Mouse (Mus musculus) ZHBTc4 (cell line): Measurements from ENCODE around the gene Rpl27.
"Not testable (repeated sequence)": the region's sequence is repeated elsewhere in the genome, so short reads cannot be mapped to it uniquely, and the experiment has no call there.

Experiments used
- DNase-seq: peaks from one replicate; pipeline ENCODE4 v3.0.0-alpha.2; 2011; ENCODE audit warnings: low read depth, low spot score

Rpl27 gene

DNA sequence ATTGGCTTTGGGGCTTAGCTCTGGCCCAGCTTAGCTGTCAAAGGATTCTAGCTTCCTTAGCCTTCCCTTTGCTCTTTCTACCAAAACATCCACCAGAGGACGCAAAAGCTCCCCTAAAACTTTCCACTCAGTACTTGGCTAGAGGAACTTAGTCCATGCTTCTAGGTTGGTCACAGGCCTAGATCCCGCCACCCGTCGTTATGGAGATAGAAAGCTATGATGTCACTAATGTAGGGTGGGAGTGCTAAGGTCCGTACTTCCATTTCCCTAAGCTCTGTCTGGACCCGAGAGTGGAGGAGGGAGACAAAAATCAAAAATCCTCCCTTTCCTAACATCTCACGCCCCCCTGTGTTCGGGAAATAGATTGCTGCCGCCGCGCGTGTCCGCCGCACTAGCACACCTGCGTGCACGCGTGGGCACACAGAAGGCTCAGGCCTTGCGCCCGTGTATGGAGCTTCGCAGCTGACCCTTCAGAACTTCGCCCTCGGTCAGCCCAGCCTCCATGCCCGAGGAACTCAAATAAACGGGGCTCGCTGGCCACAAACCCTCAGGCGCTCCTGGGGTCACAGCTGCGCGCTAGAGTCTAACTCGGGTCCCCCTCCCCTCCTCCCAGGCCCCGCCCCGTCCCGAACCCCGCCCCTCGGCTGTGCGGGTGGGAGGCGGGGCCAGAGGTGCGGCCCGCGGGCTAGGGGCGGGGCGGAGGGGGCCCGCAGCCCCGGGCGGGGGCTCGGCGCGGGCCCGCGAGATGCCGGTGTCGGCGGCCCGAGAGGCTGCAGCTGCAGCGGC is 25.6 kb downstream of the Rpl27 start:
- DNase-seq: peak; percentile 86

DNA sequence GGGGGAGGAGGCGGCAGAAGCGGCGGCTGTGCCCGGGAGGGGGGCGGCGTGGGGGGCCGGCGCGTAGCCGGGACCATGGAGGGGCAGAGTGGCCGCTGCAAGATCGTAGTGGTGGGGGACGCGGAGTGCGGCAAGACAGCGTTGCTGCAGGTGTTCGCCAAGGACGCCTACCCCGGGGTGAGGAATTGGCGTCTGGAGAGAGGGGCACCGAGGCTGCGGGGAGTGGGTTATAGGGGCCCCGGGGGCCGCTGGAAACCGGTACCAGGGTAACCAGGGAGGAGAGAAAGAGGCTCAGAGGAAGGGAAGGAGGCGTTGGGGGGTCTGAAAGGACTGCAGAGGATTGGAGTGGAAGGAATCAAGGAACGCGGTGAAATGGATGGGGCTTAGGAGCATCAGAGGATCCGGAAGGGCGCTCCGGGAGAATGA is 26.2 kb downstream of the Rpl27 start:
- DNase-seq: no peak

DNA sequence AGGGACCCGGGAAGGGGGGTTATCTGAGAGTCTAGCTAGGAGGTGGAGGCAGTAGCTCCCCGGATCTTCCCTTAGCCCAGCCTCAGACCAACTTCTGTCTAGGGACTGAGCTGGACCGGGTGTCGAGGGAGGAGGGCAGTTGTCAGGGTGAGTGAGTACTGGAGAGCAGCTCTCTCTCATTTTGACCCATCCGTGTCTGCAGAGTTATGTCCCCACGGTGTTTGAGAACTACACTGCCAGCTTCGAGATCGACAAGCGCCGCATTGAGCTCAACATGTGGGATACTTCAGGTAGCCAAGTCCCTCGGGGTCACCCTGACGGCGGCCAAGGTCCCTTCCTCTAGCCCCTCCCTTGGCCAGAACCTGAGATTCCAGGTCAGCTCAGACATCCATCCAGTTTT is 26.6 kb downstream of the Rpl27 start:
- DNase-seq: no peak

DNA sequence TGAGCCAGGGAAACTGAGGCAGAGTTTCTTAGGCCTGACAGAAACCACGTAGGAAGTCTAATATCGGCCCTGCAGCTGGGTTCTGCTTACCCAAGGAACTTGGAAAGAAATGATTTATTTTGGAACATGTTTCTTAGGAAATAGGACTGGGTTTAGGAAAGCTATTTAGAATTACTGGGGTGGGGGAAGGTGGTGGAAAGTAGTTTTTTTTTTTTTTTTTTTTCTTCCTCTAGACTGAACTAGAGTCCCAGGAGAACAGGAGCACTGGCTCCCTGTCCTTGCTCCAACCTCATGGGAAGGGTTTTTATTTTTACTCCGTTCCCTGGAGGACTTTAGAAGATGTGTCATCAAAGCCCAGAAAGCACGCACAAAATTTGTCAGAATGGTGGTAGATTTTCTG is 27.1 kb downstream of the Rpl27 start:
- no peak for DNase-seq

DNA sequence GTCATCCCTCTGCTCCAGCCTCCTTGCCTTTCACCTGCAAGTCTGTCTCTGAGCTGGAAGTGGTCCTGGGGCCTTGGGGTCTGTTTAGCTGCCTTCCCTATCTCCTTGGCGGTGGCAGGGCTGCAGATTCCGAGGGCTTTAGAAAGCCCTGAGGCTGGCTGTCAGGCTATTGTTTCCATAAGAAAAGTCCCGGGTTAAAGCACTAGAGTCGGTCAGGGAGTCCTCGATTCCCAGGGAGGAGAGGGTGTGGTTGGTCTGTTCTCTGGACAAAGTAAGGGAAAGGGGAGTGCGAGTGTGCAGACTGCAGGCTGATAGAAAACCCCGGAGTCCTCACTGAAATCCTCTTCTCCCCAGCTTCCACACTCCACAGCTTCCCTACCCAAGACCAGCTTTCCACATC is 28.1 kb downstream of the Rpl27 start:
- DNase-seq: peak; percentile 71

DNA sequence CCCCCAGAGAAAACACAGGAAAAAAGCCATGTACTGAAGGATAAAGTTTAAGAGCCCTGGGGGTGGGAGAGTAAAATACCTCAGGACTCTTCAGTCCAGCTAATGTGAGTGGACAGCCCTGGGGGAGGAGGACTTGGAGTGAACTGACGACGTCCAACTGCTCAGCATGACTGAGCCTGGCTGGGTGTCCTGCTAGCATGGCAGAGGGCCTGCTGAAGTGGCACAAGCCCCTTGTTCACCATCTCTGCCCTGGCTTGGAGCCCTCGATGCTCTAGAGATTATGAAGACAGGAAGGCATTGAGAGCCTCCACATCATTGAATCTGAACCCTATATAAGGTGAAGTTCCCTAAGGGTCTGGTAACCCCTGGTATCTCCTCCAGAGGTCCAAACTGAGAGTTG is 29.8 kb downstream of the Rpl27 start:
- no peak for DNase-seq

DNA sequence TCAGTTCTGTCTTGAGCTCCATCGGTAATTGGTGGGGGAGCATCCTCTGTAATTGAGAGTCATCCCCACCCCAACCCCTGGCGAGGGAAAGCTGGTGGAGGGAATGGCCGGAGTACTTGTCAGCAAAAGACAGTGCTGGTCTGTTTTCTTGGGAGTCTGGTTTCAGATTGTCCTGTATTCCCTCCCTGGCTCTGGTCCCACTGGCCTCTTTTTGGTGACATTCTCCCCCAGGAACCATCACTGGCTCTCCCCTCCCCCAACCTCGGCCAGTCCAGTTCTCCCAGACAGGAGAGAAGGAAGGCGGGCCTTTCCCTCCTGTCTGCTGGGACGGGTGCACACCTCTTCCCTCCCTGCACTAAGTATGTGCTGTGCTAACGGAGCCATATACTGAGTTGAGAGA is 30.2 kb downstream of the Rpl27 start:
- no peak for DNase-seq

DNA sequence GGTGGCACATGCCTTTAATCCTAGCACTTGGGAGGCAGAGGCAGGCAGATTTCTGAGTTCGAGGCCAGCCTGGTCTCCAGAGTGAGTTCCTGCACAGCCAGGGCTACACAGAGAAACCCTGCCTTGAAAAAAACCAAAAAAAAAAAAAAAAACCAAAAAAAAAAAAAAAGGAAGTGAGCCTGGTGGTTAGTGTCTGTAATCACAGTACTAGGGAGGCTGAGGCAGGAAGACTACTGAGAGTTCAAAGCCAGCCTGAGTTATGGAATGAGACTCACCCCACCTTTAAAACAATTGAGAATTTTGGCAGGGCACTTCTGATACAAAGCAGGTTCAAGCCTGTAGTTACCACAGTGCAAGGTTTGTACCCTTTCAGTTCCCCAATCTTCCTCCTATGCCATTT is 31.6 kb downstream of the Rpl27 start:
- DNase-seq: not testable (repeated sequence)

DNA sequence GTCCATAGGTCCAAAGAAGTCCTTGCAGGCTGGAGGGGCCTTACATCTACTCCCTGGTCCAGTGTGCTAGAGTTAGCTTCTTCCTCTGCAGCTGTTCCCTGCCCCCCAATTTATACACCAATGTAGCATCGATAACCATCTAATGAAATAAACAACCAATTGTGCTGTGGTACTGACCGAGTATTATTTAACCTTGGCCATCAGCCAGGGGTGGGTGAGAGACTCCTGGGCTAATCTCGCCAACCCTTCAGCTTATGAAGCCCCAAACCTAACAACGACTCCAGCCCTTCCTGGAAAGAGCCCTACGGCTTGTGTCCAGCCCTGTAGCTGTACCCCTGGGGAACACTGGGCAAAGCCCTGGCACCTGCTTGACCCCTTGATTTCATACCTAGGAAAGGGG is 32.2 kb downstream of the Rpl27 start:
- DNase-seq: no peak

DNA sequence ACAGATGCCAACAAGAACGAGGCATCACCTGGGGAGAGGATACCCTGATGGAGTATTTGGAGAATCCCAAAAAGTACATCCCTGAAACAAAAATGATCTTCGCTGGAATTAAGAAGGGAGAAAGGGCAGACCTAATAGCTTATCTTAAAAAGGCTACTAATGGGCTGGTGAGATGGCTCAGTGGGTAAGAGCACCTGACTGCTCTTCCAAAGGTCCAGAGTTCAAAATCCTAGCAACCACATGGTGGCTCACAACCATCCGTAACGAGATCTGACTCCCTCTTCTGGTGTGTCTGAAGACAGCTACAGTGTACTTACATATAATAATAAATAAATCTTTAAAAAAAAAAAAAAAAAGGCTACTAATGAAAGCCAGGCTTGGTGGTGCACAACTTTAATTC is 34.3 kb downstream of the Rpl27 start:
- DNase-seq: not testable (repeated sequence)

DNA sequence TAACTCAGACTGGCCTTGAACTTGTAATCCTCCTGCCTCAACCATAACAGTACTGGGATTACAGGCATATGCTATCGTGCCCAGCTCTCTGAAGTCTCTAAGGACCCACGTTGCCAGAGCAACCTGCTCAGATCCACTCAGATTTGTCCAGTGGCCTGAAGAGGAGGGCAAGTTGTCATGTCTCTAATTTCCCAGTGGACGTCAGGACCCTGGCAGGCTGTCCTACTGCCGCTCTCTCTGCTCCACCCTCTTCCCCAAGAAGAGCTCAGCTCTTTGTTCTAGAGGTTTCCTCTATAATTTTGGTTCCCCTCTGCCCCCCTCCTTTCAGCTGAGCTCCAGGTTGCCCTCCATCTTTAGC is 35.1 kb downstream of the Rpl27 start:
- DNase-seq: no peak

DNA sequence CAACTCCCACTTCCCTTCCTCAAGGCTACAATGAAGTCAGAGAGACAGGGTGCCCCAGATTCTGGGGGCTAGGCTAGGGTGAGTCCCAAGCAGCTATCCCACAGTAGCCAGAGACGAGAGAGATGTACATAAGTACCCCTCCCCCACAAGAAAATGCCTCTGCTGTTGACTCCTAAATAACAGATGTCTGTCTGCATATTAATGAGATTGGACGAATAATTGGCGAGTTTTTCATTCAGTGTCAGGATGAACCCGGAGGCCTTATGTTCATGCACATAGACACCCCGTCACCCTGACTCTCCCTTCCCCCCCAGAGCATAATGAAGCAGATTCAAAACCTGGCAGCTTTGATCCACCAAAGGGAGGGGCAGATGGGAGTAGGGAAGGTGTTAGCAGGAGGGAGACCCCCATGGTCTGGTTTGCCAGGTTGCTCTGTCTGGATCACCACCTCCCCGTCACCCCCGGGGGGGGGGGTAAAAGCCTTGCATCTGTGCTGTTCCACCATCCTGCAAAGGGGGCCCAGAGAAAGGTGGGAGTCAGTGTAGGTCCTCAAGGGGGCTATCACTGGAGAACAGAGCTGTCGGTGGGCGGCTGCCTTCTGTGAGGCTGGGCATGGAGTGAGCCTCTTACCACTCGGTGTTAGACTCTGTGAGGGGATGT is 35.6 kb downstream of the Rpl27 start:
- no peak for DNase-seq

DNA sequence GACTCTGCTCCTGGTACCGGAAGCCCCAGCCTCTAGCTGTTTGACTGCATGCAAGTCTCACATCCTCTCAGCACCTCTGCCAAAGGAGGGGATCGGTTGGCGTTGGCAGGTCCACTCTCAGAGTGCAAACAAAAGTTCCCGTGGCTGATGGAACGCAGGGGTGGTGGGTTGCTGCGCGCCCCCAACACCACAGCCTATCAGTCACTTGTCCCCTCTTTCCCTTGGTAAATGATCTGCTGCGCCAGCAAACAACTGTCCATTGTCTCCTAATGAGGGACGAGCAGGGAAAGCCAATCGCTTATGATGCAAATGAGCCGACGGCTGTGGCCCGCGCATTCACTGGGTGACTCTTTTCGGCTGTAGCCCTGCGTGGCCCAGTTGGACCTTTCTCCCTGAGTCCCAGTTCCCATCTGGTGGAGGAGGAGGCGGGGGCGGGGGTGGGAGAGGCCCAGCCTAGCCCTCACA is 37.1 kb downstream of the Rpl27 start:
- peak; percentile 79 for DNase-seq

DNA sequence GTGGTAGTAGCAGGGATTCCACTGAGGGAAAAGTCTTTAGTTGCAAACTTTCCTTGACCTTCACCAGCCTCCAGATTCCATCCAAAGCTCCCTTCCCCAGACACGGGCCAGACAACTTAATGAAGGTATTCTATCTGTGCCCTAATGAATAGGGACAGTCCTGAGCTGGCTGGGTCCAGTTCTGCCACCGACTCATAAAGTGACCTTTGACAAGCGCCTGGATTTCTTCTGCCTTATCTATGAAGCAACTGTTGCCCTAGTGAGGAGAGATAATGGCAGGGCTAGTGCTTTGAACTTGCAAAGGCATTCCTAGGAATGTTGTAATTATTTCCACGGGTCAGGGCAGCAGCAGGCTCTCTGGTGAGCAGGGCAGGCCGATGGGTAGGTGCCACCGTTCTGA is 38.8 kb downstream of the Rpl27 start:
- DNase-seq: no peak

DNA sequence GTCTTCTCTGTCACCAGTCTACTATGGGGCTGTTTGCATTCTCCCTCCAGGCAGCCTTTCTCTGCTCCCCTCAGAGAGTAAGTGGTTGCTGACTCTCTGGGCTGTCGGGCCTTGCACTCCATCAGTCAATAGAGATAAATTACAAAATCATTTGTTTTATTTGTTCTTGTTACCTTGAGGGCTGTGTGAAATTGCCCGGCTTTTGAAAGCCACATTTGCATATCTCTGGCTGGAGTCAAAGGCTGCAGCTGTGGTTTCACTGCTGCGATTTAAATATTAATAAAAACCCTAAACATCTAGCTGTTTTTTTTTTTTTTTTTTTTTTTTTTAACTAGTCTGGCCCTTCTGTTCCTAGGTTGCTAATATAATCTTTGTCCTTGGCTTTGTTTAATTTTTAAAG is 41.7 kb downstream of the Rpl27 start:
- no peak for DNase-seq

DNA sequence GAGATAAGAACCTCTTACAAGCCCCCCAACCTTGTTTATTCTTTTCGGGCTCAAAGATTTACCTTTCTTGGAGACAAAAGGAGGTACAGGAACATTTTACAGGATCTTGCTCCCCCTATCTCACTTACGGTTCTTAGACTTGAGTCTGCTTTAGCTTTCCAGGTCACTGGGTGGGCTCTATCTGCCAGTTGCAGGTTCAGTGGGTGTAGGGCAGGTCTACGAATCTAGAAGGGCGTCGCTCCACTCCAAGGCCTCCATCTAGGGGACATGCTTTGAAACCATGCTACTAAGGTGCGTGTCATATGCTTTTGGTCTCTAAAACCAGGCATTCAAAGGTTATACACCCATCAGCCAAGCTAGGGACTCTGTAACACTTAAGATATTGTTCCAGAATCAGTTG is 42.1 kb downstream of the Rpl27 start:
- no peak for DNase-seq

DNA sequence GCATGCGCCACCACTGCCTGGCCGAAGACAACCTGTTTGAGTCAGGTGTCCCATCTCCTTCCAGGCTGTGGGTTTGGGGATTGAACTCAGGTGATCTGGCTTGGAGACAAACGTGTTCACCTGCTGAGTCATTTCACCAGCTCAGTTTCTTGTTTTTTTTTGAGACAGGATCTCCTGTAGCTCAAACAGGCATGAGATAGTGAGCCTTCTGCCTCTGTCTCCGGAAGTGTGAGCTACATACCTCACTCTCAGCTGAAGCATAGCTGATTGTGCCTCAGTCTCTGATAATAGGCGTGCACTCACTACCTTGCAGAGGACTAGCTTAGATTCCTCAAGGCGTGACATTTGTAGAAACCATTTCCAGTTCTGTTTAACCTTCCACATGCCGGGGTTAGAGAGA is 42.7 kb downstream of the Rpl27 start:
- DNase-seq: no peak

DNA sequence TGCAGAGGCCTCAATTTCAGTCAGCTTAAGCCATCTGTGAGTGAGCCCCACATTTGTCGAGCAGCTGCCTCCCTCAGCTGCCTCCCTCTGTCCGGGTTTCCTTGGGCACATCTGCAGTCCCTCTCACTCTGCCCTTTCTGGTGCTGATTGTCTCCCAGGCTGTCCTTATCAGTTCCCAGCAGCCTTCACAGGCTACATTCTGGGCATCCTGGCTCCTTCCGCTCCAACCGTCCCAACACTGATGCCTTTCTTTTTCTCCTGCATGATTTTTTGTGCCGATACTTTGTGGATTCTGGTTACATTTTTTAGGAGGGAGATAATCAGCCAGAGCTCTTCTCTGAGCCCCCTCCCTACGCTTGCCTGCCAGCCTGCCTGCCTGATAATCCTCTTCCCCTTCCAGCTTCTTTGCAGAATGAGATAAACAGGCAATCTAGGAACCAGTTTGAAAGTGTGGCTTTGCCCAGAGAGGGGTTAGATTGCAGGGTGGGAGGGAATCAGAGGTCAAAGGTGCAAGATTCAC is 43.5 kb downstream of the Rpl27 start:
- no peak for DNase-seq

DNA sequence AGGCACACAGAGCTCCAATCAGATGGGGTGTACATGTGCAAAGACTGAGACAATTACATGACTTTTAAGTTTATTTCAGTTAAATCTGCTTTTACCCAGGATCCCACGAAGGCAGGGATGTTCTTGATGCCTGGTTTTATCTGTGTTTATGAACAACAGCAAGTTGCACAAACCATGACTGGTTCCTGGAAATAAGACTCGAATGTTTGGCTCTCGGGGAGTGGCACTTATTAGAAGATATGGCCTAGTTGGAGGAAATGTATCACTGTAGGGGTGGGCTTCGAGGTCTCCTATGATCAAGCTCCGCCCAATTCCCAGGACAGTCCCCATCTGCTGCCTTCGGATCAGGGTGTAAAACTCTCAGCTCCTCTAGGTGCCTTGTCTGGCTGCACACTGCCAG is 44.0 kb downstream of the Rpl27 start:
- DNase-seq: no peak
